Mouse (Mus musculus) heart, adult 10 weeks (tissue): ENCODE measurements around the gene Kdm2a. TPM values are rescaled to one million over a fixed set of nuclear protein-coding genes. Genes with fewer than 3 reads are reported as not detected.

Experiments
- polyA plus RNA-seq: library from polyadenylated mRNA; stranded (reverse); fragments of 350-450 nt; fragmentation: Illumina TruSeq; extraction: RNeasy Lipid Tissue Mini Kit (QIAGEN cat#74804); gene quantifications from one replicate; pipeline ENCODE4 v1.2.3, GENCODE M21; 2014; ENCODE audit warnings: low read depth, low replicate concordance

Kdm2a gene
- polyA plus RNA-seq, result 33.8 TPM

GRCm38 (mm10) chr19:4397798-4398629 is at the start of gene Kdm2a:
Gene Kdm2a, minus strand, starts transcription at chr19:4398285.

GRCm38 (mm10) chr19:4439161-4439801 is 41.2 kb upstream of the Kdm2a start, which contains the start of gene Rhod:
Gene Rhod, minus strand, starts transcription at chr19:4439432.

GRCm38 (mm10) chr19:4306190-4306577 is 91.9 kb downstream of the Kdm2a start, which contains the start of gene Grk2:
Gene Grk2, minus strand, starts transcription at chr19:4306222.

GRCm38 (mm10) chr19:4282898-4283553 is 115.1 kb downstream of the Kdm2a start, which contains the start of gene Ankrd13d:
Gene Ankrd13d, minus strand, starts transcription at chr19:4283137.

GRCm38 (mm10) chr19:4268566-4269361 is 129.3 kb downstream of the Kdm2a start, which contains the start of gene Ssh3:
Gene Ssh3, minus strand, starts transcription at chr19:4269180.

Other genes with a start within 250 kb of the Kdm2a start
- 54.9 TPM for gene Coro1b, start 249.7 kb downstream of the Kdm2a start, polyA plus RNA-seq
- gene Ptprcap, start 244.7 kb downstream of the Kdm2a start, polyA plus RNA-seq, result 1.1 TPM
- 26.9 TPM for gene Rps6kb2, start 234.9 kb downstream of the Kdm2a start, polyA plus RNA-seq
- gene Carns1, start 222.8 kb downstream of the Kdm2a start, polyA plus RNA-seq, result 49.6 TPM
- 22.6 TPM for gene Tbc1d10c, start 207.0 kb downstream of the Kdm2a start, polyA plus RNA-seq
- 318 TPM for gene Ppp1ca, start 206.2 kb downstream of the Kdm2a start, polyA plus RNA-seq
- 6.4 TPM for gene Rad9a, start 196.6 kb downstream of the Kdm2a start, polyA plus RNA-seq
- gene Clcf1, start 184.0 kb downstream of the Kdm2a start, polyA plus RNA-seq, result 3.0 TPM
- not detected for gene AC109138.7, start 183.9 kb downstream of the Kdm2a start, polyA plus RNA-seq
- 21.7 TPM for gene Pold4, start 166.4 kb downstream of the Kdm2a start, polyA plus RNA-seq
- gene Ssh3, start 129.1 kb downstream of the Kdm2a start, polyA plus RNA-seq, result 11.7 TPM
- 0.97 TPM for gene Ankrd13d, start 115.1 kb downstream of the Kdm2a start, polyA plus RNA-seq
- gene Grk2, start 92.1 kb downstream of the Kdm2a start, polyA plus RNA-seq, result 50.7 TPM
- 5.0 TPM for gene Rhod, start 41.1 kb upstream of the Kdm2a start, polyA plus RNA-seq
- 2.4 TPM for gene Syt12, start 79.2 kb upstream of the Kdm2a start, polyA plus RNA-seq
- gene 2010003K11Rik, start 100.3 kb upstream of the Kdm2a start, polyA plus RNA-seq, result 0.68 TPM
- 28.5 TPM for gene Pcx, start 112.2 kb upstream of the Kdm2a start, polyA plus RNA-seq
- gene Lrfn4, start 217.4 kb upstream of the Kdm2a start, polyA plus RNA-seq, result 6.7 TPM
- 14.2 TPM for gene Rce1, start 227.4 kb upstream of the Kdm2a start, polyA plus RNA-seq